Mouse (Mus musculus): ENCODE results near the gene Marc1.
A peak's percentile ranks its signal among the peaks of the same experiment; 100 is the strongest.

Gene Marc1

DNA sequence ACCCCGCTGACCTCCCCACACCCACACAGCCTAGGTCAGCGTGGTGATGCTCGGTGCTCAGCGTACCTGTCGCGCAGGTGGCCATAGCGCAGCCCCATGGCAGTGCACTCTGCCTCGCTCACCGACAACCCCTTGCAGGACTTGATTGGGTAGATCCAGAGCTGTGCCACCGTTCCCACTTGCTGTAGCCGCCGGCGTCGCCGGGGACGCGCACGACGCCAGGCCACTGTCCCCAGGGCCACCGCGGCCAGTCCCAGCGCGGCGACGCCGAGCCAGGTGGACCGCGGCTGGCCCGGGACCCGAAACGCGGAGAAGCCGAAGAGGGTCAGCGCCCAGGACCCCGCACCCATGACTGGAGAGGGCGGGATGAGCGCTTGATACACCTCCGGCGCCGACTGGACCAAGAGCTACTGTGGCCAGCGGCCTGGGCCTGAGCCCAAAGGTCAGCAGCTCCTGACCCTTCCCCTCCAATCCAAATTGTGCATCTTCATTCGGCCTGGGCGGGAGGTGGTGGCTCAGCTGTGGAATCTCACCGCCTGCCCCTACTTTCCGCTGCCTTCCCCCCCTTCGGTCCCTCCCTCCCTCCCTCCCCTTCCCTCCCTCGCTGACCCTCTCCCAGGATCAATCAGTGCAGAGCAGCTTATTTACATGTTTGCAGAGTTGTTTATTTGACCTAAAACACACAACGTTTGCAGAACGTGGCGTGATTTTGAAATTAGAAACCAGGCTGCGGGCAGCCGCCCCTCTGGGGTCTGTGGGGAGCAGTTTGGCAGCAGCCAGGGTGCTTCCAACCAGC is at the start of gene Marc1:
TSS of gene Marc1 (minus strand) at position 534 of the 796 bp plus-strand sequence.
- peak; percentile 64 for DNase-seq

DNA sequence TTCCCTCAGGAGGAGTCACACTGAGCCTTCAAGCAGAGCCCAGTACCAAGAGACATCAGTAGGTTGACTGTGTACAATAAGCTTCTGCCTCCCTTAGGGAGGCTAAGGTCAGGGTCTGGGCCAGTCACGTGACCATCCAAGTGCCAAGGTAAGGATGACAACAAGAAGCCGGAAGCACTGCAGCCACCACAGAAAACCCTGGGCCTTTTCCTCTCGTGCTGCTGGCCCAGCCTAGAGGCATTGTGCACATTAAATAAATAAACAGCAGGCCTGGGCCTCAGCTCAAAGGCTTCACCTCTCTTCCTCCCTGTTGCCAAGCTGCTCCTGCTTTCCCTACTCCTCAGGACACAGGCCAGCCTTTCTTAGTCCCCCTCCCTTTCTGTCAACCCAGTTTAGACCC is 49.2 kb upstream of the Marc1 start:
- no peak for DNase-seq

DNA sequence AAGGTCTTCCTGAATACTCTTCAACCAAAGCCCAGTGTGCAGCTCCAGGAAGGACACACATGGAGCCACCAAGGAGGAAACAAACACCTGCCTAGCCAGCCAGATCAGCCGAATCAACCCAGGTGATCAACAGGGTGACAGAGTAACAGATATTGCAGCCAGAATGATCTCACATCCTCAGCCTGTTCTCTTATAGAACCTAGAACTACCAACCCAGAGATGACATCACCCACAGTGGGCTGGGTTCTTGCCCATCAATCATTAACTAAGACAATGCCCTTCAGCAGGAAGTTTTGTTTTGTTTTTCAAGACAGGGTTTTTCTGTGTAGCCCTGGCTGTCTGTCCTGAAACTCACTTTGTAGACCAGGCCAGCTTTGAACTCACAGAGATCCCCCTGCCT is 47.1 kb upstream of the Marc1 start:
- peak; percentile 84 for DNase-seq

DNA sequence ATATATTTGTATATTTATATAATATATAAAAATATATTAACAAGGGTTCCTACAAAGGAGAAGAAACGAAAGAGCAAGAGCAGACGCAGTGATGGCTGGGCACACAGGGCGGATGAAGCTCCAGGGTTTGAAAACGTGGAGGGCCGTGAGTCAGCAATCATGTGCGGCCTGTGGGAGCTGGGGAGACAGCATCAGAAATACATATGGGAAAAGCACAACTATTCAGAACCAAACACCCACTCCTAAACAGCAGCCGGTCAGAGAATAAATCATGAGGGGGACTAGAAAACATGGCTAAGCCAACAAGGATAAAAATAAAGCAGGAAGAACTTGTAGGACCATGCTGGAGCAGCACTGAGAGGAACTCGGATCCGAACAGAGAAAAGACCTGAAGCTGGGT is 46.1 kb upstream of the Marc1 start:
- DNase-seq = no peak

DNA sequence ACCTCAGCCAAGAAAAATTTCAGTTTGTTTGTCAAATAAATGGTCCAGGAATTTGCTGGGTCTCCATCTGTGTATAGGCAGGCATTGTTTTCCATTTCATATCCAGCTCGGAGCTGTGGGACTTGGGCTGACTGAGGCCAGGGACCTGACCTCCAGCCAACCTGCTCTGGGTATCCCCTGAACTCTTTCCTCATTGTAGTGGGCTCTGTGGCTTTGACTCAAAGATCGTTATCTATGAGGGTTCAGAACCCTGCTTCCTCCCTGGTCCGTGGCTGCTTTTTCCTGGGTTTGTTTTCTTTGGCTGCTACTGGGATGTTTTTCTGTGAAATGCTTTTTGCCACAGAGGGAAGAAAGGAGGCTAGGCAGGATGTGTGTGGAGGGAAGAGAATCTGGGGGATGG is 42.8 kb upstream of the Marc1 start:
- DNase-seq = no peak

DNA sequence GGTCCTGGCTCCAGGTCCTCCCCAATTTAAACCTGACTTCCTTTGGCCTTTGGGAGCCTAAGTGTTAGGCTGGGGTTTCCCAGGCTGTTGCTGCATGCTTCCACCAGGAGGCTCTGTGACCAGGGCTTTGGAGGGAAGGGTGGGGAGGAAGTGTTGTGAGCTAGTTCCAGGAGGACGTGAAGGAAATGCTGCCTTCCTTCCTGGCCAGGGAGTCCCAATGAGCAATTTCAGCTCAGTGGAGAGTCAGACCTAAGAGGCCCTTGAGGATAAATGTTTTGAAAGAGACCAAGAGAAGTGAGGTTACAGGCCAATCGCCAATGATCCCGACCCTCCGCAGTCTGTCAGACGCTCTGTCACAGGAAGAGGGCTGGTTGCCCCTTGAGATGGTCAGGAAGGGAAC is 42.2 kb upstream of the Marc1 start:
- DNase-seq = peak; percentile 90

DNA sequence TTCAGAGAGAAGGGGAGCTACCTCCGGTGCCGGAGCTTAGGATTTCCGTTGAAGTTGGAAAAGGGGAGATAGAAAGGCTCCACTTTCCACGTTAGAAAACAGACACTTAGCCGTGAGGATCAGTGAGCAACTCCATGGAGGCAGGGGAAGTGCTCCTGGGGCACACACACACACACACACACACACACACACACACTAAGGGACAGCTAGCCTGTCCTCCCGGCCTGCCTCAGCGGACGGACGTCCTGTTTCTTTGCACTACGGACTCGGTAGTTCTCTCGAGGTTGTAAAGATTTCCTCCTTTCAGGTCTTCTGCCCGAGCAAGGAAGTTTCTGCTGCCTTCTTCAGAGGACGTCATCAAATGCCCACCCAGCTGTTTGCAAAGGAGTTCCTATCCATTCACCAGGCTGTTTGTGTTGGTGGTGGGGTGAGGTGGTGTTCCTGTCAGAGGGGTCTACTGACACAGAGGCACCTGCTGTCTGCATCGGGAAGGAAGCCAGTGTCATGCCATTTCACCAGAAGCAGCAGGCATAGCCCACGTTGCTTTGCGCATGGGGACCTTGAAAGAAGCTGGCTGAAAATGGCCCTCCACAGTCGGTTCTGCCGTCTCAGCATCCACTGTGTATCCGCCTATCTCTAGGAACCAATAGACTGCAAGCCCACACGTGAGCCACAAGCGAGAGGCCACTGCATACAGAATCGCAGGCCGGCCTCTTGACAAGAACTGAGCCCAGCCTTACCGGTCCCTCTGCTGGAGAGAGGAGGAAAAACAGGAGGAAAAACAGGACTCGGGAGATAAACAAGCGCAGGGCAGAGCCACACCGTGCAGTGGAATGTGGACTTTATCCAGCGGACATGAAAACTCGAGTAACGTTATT is 40.9 kb upstream of the Marc1 start:
- peak; percentile 99 for DNase-seq

DNA sequence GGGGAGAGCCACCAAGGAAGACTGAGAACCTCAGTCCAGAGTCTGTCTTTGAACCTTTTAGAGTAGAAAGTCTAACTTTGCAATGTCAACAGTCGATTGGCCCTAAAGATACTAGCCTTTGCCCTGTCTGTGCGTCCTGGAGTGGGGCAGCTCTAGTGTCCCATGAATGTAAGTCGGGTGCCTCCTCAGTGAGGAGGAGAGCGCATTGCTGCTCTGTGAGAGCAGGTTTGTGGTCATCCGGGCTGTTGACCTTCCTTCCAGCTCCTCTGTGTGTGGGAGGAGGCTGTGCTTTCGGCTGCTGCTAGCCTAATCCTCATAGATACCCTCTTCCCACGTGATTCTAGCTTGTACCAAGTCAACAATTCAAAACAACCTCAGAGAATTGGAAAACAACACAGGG is 40.1 kb upstream of the Marc1 start:
- peak; percentile 85 for DNase-seq

DNA sequence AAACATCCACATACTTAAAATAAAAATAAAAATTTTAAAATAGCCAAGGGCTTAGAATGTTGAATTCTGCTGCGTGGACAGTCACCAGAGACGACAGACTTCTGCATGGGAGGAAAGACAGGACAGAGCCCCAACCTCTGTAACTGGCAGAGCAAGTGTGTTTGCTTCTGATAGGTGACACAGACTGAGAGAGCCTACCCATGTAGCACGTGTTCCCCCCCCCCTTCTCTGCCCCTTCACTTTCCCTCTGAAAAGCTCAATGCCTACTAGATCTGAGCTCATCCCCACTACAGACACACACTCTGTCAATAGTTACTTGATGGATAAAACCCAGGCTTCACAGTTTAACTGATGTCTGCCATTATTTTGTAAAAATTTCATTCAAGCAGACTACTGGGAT is 35.9 kb upstream of the Marc1 start:
- DNase-seq = no peak

DNA sequence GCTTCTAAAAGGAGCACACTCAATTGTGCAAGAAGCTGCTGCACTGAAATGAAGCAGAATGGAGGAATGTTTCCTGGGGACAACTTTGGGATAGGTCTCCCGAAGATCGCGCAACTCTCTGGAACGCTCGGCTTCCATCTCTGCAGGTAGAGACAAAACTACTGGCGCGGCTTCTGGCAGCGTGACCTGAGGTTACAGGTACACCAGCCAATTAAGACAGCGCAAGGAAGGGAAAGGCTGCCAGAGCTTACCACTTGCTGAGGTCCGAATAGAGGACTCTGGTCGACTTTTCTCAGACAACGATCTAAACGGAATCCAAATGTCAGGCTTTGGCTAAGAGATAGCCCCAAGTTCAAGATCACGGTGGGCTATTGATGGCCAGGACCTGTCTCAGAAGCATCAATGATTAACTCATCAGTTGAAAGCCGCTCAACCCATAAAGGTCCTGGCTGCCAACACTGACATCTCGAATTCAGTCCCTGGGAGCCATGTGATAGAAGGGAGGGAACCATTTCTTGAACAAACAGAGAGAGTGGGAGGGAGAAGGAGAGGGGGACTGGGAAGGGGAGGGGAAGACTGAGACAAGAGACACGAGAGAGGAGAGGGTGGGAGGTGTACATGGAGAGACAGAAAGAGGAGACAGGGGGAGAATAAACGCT is 35.1 kb upstream of the Marc1 start, which contains the start of gene Marc2:
TSS of gene Marc2 (minus strand) at position 360 of the 659 bp plus-strand sequence.
- peak; percentile 81 for DNase-seq

DNA sequence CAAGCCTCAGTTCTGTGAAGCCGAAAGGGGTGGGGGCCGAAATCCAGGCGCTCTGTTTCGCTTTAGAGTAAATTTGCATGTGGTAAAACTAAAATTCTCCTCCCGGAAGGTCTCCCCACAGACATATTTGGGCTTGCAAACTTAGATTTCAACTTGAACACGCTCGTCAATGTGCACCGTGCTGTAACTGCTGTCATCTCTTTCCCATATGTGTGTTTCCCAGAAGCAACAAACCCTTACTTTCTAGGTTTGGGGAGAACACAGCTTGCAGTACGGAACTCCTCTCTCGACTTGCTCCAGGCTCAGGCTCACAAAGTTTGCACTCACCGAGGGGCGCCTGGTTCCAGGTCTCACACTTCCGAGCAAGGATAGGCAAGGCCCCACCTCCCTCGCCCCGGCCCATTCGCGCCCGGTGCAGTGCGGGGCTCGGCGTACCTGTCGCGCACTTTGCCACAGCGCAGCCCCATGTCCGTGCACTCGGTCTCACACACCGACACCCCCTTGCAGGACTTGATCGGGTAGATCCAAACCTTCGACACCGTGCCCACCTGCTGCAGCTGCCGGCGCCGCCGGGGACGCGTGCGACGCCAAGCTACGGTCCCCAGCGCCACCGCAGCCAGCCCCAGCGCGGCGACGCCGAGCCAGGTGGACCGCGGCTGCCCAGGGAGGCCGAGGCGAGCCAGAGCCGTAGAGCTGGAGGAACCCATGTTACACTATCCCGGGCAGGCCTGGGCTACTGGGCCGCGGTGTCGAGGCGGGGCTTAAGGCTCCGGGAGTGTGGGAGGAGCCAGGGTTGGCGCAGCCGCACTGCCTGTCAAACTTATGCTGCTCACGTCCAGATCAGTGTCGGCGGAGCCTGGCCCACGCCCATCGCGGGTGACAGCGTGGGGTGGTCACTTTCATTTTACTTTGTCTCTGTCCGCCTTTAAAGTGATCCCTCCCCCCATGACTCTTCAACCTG is 34.3 kb upstream of the Marc1 start:
- peak; percentile 94 for DNase-seq

DNA sequence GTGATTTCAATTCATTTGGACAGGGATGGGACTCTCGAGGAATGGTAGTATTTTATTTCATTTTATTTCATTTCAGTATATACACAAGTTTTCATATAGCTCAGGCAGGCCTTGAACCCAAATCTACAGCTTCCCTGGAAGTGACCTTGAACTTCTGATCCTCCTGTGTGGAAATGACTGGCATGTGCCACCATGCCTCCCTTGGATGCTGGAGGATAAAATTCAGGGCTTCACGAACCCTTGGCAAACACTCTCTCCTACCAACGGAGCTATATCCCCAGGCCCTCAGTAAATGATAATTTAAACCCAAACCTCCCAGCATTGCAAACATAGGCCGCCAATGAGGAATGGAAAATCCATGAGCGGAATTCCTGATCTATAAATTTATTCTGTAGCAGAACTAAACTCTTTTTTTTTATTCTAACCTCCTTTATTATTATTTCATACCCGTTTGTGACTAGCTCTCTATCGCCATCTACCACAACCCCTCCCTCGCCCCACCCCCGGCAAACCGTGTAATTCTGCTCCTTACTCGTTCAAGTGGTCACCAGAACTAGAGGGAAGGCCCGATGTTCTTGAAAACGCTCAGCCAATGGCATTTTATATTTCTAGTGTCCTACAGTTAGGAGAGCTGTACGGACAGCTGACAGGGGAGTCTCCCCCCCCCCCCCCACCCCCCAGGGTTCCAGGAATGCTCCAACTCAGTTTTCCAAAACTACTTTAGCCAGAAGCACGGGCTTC is 33.4 kb upstream of the Marc1 start:
- no peak for DNase-seq

DNA sequence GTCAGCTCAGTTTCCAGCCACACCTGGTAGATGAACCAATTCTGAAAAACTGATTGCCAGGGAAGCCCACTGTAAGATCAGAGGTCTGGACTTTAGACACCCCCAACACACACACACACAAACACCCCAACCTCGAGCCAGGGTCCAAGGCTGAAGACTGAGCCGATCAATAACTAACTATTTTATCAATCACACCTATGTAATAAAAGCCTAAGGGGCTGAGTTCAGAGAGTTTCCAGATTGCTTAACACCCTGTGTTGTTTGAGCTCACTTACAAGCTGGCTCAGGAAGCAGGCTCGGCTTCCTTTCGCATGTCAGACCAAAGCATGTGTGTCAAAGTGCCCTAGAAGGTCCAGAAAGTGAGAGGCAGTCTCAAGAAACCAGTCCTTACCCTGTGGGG is 26.5 kb upstream of the Marc1 start:
- DNase-seq = no peak

DNA sequence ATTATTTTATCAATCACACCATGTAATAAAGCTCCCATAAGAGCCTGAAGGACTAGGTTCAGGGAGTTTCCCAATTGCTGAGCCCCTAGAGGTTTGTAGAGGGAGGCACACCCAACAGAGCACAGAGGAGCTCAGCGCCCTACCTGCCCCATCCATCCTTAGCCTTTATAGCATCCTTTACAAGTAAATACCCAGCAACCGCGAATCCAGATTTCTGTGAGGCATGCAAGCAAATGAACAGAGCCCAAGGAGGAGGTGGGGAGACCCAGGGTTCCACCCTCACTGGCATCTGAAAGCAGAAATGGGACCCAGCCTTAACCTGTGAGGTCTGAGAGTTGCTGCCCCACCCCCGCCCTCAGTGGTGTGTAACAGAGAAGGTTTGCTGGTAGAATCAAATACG is 25.2 kb upstream of the Marc1 start:
- DNase-seq = no peak

DNA sequence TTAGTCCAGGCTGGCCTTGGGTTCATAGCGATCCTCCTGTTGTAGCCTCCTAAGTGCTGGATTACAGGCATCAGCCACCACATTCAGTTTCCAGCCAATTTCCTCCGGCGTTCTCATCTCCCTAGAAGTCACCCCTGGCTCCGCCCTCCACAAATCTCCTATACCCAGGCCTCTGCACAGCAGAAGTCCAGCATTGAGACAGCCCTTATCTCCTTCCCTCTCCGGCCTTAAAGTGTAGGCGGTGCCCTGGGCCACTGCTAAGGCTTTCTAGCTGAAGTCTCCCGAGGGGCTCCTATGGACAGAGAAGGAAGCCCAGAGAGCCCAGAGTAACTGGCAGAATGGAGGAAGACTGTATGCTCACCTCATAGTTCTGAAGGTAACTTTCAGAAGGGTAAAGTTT is 22.4 kb upstream of the Marc1 start:
- DNase-seq = no peak

DNA sequence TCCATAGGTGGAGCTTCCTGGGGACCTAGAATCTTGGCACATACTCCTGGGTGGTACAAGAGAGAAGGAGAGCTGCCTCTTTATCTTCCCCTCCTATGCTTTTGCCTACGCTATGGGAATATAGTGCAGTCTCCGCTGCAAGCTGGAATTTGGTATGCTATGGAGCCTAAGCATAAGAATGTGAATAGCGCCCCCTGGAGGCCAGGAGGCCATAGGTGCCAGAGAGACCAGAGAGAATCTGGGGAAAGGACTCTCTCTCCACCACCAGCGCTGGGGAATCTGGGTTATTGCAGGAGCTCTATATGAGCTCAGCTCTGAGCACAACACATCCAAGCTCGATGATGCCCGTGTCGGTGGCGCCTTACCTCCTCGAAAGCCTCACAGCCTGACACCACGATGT is 21.1 kb upstream of the Marc1 start:
- no peak for DNase-seq

DNA sequence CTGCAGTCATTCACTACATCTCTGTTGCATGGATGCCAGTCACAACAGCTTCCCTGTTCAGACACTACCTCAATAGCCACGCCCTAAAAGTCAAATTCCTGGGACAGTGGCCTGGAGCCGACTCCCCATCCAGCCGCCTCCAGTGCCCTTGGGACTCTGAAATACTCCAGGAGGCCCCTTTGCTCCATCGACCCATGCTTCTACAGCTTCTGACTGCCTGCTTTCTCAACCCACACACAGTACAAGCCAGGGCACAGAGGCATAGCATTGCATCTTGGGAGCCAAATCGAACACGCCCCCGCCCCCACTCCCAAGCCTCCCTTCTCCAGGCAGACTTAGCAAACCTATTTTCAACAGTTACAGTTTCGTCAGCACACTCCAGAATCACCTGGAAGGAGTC is 18.8 kb upstream of the Marc1 start:
- no peak for DNase-seq

DNA sequence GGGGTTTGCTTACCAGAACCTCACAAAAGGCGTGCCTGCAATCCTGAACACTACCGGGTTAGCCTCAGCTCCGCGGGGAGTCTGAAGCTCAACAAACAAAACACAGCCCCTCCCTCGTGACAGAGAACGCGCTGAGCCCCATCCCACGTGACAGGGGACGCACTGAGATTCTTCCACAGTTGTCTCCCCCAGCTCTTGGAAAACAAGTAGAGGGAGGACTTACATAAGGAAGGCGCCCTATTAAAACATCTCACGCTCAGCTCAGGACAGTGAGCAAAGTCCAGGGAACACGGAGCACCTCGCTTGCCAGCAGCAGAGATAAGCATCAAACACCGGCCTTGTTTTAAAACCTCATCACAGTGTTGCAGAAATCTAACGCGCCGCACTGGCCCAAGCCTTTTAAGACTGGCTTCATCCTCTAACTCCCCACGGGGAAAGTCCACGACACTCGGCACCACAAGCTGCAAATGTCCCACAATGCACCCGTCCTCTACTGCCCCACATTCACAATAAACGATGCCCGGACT is 16.1 kb upstream of the Marc1 start:
- peak; percentile 91 for DNase-seq

DNA sequence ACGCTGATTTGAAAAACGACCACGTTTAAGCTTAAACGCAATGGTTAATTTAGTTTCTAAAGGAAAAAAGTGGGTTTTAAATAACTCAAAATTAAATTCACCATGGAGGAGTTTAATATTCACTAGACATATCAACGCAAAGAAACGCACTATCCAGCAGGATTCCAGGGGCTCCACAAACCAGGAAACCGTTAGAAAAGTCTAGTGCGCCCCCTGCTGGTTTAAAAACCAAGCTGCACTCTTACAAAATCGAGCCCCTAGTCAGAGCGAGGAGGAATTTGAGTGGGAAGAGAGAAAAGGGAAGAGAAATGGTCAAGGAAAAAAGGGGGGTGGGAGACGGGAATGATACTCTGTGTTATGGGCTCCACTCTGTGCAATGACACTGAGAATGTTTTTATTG is 14.0 kb upstream of the Marc1 start:
- DNase-seq = peak; percentile 54

DNA sequence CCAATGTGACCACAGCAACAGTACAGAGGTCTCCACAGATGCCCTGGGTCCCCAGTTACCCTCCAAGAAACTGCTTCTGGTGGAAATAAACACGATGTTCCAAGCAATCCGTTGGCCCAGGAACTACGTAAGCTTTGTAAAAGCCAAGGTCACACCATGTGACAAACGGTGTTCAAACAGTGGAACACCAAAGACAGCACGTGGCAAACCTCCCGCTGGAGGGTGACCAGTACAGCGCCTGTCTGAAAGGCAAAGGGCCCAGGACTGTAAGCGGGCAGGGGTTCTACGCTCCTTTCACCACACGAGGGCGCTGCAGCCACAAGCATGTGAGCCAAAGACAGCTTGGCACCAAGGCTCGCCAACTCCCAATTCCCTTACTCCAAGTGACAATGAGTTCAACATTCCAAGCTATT is 13.3 kb upstream of the Marc1 start:
- peak; percentile 98 for DNase-seq

DNA sequence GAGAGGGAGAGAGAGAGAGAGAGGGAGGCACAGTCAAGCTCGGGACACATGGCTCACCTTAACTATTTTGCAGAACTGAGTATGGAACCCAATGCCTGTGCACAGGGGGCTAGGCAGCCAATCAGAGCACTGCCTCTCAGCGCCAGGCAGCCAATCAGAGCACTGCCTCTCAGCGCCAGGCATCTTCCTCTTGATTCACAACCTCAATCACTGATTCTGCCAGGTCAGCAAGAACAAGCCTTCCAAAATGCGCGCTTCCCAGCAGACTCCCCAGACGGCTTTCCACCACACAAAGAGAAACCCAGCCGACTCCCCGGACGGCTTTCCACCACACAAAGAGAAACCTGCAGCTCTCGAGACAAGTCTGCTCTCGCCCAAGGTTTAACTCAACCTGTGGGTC is 11.6 kb upstream of the Marc1 start:
- DNase-seq = no peak

All from kidney, adult 9 months (tissue).